Mouse (Mus musculus): ENCODE measurements around the gene Homer1. TPM values are rescaled to one million over a fixed set of nuclear protein-coding genes. Genes with fewer than 3 reads are reported as not detected.

Homer1 gene
- polyA plus RNA-seq, 1 experiment from 2014 or later, result 8.6 TPM

DNA sequence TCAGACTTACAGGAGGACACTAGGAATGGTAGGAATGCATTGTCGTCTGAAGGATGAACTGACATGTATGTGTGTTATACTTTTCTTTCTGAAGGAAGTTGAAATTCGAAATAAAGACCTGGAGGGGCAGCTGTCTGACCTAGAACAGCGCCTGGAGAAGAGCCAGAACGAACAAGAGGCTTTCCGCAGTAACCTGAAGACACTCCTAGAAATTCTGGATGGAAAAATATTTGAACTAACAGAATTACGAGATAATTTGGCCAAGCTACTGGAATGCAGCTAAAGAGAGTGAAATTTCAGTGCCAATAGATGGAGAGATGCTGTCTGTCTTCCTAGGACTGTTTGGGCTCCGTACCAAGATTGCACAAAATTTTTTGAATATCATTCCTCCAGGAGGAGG lies 102.5 kb downstream of the Homer1 start:
- WGBS, result 97% methylated on average over 7 of the region's 7 CpGs
- Histone ChIP-seq H3K9me3 (replicated peaks; ENCODE audit: control insufficient read depth, low read length, poor library complexity, severe bottlenecking) (0 out of 2 replicates have a peak, but pooled peaks cover 2% of the 10 kb centered on the region), H3K4me2 (ENCODE audit: low read length) (no peak overlapping the region), H3K4me3 (ENCODE audit: low read depth, low read length) (no peak overlapping the region), H3K27me3 (ENCODE audit: control insufficient read depth, insufficient read depth, low read depth, low read length) (no peaks in the 10 kb centered on the region), H3K36me3 (ENCODE audit: control insufficient read depth, insufficient read depth, low read length) (peaks cover 7% of the 10 kb centered on the region; the same call in 1 of the 2 replicates), H3K4me1 (ENCODE audit: control insufficient read depth, insufficient read depth, low read length) (no peaks in the 10 kb centered on the region), H3K9ac (ENCODE audit: low read depth, low read length) (no peak overlapping the region), H3K27ac (ENCODE audit: low read length) (no peak overlapping the region)
- no peak for ATAC-seq

DNA sequence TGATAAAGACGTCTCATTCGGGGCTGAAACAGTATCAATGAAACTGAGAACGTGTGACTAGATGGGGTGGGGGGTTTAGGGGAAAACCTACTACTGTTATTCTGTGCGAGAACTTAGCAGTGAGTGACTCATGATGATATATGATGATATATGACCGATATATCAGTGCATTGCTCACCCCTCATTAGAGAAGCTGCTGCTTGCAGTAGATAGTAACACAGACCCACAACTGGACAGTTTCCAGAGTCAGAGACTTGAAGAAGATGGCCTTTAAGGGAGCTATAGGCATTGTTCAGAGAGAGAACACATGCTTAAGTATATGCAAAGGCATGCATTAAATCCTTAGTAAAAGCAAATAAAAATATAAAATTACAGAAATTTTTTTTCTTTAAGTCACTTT lies 107.4 kb downstream of the Homer1 start:
- 92% methylated on average over 5 of the region's 5 CpGs for WGBS
- no peak for ATAC-seq

DNA sequence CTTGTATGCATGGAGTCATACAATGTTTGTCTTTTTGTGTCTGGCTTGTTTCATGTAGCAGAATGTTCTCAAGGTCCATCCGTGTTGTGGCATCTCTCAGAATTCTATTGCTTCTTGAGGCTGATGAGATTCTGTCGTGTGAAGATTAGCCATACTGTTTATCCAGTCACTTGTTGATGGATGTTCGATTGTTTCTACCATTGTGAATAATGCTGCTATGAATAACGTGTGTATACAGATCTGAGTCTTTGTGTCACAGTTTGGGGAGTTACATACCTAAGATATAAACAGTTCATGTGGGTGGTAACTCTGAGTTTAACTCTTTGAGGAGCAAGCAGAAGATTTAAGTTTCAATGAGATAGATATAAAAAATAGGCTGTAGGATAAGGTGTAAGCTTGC lies 110.9 kb downstream of the Homer1 start:
- Histone ChIP-seq H3K9me3 (replicated peaks; ENCODE audit: control insufficient read depth, low read length, poor library complexity, severe bottlenecking) (no peaks in the 10 kb centered on the region), H3K4me2 (ENCODE audit: low read length) (no peak overlapping the region), H3K27ac (ENCODE audit: low read length) (no peak overlapping the region), H3K27me3 (ENCODE audit: control insufficient read depth, insufficient read depth, low read depth, low read length) (no peaks in the 10 kb centered on the region), H3K9ac (ENCODE audit: low read depth, low read length) (no peak overlapping the region), H3K36me3 (ENCODE audit: control insufficient read depth, insufficient read depth, low read length) (0 out of 2 replicates have a peak, but pooled peaks cover under 1% of the 10 kb centered on the region), H3K4me3 (ENCODE audit: low read depth, low read length) (no peak overlapping the region), H3K4me1 (ENCODE audit: control insufficient read depth, insufficient read depth, low read length) (no peaks in the 10 kb centered on the region)
- ATAC-seq, result no peak
- WGBS, result 91% methylated on average over 4 of the region's 4 CpGs

More for the DNA sequence above, 107.4 kb downstream of the Homer1 start:
- H3K9ac ChIP-seq (ENCODE audit: low read depth, low read length), result no peak overlapping the region
- no peaks in the 10 kb centered on the region for H3K27me3 ChIP-seq (ENCODE audit: control insufficient read depth, insufficient read depth, low read depth, low read length)
- no peak overlapping the region for H3K4me2 ChIP-seq (ENCODE audit: low read length)
- H3K4me3 ChIP-seq (ENCODE audit: low read depth, low read length), result no peak overlapping the region
- H3K4me1 ChIP-seq (ENCODE audit: control insufficient read depth, insufficient read depth, low read length), result no peaks in the 10 kb centered on the region
- H3K9me3 ChIP-seq (replicated peaks; ENCODE audit: control insufficient read depth, low read length, poor library complexity, severe bottlenecking), result no peaks in the 10 kb centered on the region
- peaks cover 7% of the 10 kb centered on the region; the same call in 1 of the 2 replicates for H3K36me3 ChIP-seq (ENCODE audit: control insufficient read depth, insufficient read depth, low read length)
- no peak overlapping the region for H3K27ac ChIP-seq (ENCODE audit: low read length)

DNA sequence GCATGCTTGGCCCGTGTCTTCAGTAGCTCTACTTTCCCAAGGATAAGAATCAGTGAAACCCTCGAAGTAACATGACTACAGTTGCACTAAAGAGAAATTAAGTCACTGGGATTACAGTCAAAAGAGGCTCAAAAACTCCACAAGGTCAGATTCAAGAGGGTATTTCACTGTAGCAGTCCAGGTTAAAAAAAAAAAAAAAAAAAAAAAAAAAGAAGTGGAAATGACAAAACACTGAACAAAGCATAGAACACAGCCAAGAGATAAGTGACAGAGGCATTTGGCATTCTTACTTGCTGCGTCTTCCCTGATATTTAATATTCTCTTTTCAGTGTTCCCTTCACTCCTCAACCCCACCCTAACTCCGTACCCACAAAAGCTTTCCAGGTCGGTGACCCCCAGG lies 115.6 kb downstream of the Homer1 start:
- Histone ChIP-seq H3K27ac (ENCODE audit: low read length) (no peak overlapping the region), H3K4me1 (ENCODE audit: control insufficient read depth, insufficient read depth, low read length) (no peaks in the 10 kb centered on the region), H3K27me3 (ENCODE audit: control insufficient read depth, insufficient read depth, low read depth, low read length) (no peaks in the 10 kb centered on the region), H3K4me3 (ENCODE audit: low read depth, low read length) (no peak overlapping the region), H3K9ac (ENCODE audit: low read depth, low read length) (no peak overlapping the region), H3K36me3 (ENCODE audit: control insufficient read depth, insufficient read depth, low read length) (0 out of 2 replicates have a peak, but pooled peaks cover 4% of the 10 kb centered on the region), H3K4me2 (ENCODE audit: low read length) (no peak overlapping the region), H3K9me3 (replicated peaks; ENCODE audit: control insufficient read depth, low read length, poor library complexity, severe bottlenecking) (no peaks in the 10 kb centered on the region)
- 92% methylated on average over 5 of the region's 5 CpGs for WGBS
- ATAC-seq, result no peak

DNA sequence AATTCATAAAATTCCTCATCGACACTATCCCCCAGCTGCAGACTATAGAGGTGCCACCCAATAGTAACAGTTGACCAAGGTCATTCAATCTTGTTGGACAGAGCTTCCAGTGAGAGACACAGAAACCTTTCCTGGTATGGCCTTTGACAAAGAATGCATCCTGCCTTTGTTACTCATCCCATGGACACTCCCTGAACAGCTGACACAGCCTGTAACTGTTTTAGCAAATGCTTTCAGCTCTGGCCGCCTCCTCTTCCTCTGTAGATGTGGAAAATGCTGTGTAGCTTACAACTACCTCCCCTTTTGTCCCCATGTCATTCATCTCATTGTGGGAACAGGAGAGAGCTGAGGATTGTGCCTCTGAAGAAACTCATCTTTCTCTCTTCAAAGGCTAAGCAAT lies 118.9 kb downstream of the Homer1 start:
- Histone ChIP-seq H3K27me3 (ENCODE audit: control insufficient read depth, insufficient read depth, low read depth, low read length) (no peaks in the 10 kb centered on the region), H3K4me2 (ENCODE audit: low read length) (no peak overlapping the region), H3K9me3 (replicated peaks; ENCODE audit: control insufficient read depth, low read length, poor library complexity, severe bottlenecking) (no peaks in the 10 kb centered on the region), H3K27ac (ENCODE audit: low read length) (no peak overlapping the region), H3K36me3 (ENCODE audit: control insufficient read depth, insufficient read depth, low read length) (0 out of 2 replicates have a peak, but pooled peaks cover 4% of the 10 kb centered on the region), H3K4me1 (ENCODE audit: control insufficient read depth, insufficient read depth, low read length) (no peaks in the 10 kb centered on the region), H3K4me3 (ENCODE audit: low read depth, low read length) (no peak overlapping the region), H3K9ac (ENCODE audit: low read depth, low read length) (no peak overlapping the region)
- ATAC-seq, result no peak
- WGBS, result 91% methylated on average over 2 of the region's 2 CpGs

DNA sequence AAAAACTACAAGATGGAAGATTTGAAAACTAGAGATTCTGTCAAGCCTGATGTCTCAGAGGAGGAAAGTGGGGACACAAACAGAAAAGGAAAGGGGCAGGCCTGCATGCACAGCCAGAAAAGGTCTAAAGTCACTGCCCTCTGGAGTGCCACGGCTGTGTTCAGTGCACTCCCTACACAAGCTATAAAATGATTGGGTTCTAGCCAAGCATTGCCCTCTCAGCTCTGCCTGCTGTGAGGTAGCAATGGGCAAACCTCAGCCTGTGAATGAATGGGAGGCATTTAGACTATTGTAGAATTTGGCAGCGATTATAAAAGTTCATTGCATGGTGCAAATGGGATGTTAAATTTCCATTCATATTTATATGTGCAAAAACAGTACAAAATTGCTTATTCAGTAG lies 120.3 kb downstream of the Homer1 start:
- Histone ChIP-seq H3K27ac (ENCODE audit: low read length) (no peak overlapping the region), H3K9me3 (replicated peaks; ENCODE audit: control insufficient read depth, low read length, poor library complexity, severe bottlenecking) (no peaks in the 10 kb centered on the region), H3K36me3 (ENCODE audit: control insufficient read depth, insufficient read depth, low read length) (0 out of 2 replicates have a peak, but pooled peaks cover 4% of the 10 kb centered on the region), H3K9ac (ENCODE audit: low read depth, low read length) (no peak overlapping the region), H3K4me3 (ENCODE audit: low read depth, low read length) (no peak overlapping the region), H3K4me2 (ENCODE audit: low read length) (no peak overlapping the region), H3K27me3 (ENCODE audit: control insufficient read depth, insufficient read depth, low read depth, low read length) (no peaks in the 10 kb centered on the region), H3K4me1 (ENCODE audit: control insufficient read depth, insufficient read depth, low read length) (no peaks in the 10 kb centered on the region)
- no peak for ATAC-seq
- 64% methylated on average over 2 of the region's 2 CpGs for WGBS

DNA sequence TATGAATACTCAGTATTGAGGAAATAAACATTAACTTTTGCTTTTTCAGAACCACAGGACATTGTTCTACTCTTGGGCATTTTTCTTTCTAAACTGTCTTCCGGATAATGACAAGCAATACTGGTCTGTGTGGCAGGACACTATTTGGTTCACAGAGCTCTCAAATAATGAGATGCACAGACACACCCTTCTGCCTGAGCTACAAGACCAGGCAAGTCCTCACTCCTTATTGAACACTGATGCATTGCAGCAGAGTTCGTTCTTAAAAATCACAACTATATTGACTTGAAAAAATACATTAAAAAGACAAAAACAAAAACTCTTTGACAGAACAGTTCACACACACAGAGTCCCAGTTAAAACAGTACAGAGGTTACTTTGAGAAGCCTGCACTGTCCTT lies 123.8 kb downstream of the Homer1 start:
- Histone ChIP-seq H3K36me3 (ENCODE audit: control insufficient read depth, insufficient read depth, low read length) (no peaks in the 10 kb centered on the region), H3K9ac (ENCODE audit: low read depth, low read length) (no peak overlapping the region), H3K27ac (ENCODE audit: low read length) (no peak overlapping the region), H3K9me3 (replicated peaks; ENCODE audit: control insufficient read depth, low read length, poor library complexity, severe bottlenecking) (no peaks in the 10 kb centered on the region), H3K4me1 (ENCODE audit: control insufficient read depth, insufficient read depth, low read length) (no peaks in the 10 kb centered on the region), H3K4me3 (ENCODE audit: low read depth, low read length) (no peak overlapping the region), H3K27me3 (ENCODE audit: control insufficient read depth, insufficient read depth, low read depth, low read length) (no peaks in the 10 kb centered on the region), H3K4me2 (ENCODE audit: low read length) (no peak overlapping the region)
- ATAC-seq, result no peak
- WGBS, result 86% methylated on average over 2 of the region's 2 CpGs

DNA sequence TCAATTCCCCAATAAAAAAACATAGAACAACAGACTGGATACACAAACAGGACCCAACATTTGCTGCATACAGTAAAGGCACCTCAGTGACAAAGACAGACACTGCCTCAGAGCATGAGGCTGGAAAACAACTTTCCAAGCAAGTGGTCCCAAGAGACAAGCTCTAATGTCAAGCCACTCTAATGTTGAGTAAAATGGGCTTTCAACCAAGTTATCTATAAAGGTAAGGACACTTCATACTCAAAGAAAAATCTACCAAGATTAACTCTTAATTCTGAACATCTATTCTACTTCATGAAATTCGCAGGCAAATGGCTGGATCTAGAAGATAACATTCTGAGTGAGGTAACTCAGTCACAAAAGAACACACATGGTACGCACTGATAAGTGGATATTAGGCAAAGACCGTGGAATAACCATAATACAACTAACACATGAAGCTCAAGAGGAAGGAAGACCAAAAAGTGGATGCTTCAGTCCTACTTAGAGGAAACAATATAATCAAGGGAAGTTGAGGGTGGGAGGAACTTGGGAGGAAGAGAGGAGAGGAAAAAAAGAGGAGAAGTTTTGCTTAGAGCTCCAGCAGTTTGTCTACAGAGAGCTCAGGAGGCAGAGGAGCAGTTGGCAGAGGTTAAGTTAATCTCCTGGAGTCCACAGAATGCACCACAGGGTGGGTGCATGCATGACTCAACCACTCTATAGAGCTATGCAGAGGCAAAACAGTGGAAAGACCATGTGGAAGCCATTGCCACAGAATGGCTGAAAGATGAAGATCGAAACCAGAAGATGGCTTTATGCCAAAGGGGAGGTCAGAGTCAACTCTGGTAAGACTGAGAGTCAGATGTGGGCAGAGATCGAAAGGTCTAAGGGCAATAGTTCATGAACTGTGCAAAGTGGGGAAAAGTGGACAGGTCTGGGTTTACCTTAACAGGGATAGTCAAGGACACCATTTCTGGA lies 128.8 kb downstream of the Homer1 start:
- H3K27me3 ChIP-seq (ENCODE audit: control insufficient read depth, insufficient read depth, low read depth, low read length), result no peaks in the 10 kb centered on the region
- 95% methylated on average over 5 of the region's 5 CpGs for WGBS
- no peak overlapping the region for H3K4me3 ChIP-seq (ENCODE audit: low read depth, low read length)
- no peak overlapping the region for H3K4me2 ChIP-seq (ENCODE audit: low read length)
- H3K4me1 ChIP-seq (ENCODE audit: control insufficient read depth, insufficient read depth, low read length), result no peaks in the 10 kb centered on the region
- no peak for ATAC-seq
- H3K9ac ChIP-seq (ENCODE audit: low read depth, low read length), result no peak overlapping the region
- peaks cover 3% of the 10 kb centered on the region; the same call in 1 of the 2 replicates for H3K36me3 ChIP-seq (ENCODE audit: control insufficient read depth, insufficient read depth, low read length)
- H3K9me3 ChIP-seq (replicated peaks; ENCODE audit: control insufficient read depth, low read length, poor library complexity, severe bottlenecking), result no peaks in the 10 kb centered on the region
- H3K27ac ChIP-seq (ENCODE audit: low read length), result no peak overlapping the region

DNA sequence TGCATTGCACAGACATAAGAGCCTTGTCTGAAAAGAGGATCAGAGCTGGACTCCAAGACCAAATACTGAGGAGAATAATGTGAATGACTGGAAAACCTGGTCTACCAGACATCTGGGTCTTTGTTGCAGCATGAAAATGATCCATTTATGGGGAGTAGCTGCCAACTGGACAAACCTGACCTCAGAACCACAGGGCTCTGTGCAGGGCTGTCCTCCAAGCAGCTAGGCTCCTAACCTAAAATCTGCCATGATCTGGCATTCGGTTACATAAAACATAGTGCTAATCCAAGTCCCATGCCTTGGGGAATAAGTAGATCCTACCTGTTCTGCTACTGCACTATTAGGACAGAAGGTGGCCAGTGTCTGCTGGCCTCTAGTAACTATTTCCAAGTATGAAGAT lies 129.8 kb downstream of the Homer1 start:
- Histone ChIP-seq H3K4me2 (ENCODE audit: low read length) (no peak overlapping the region), H3K4me3 (ENCODE audit: low read depth, low read length) (no peak overlapping the region), H3K27me3 (ENCODE audit: control insufficient read depth, insufficient read depth, low read depth, low read length) (no peaks in the 10 kb centered on the region), H3K4me1 (ENCODE audit: control insufficient read depth, insufficient read depth, low read length) (no peaks in the 10 kb centered on the region), H3K36me3 (ENCODE audit: control insufficient read depth, insufficient read depth, low read length) (peaks cover 3% of the 10 kb centered on the region; the same call in 1 of the 2 replicates), H3K9ac (ENCODE audit: low read depth, low read length) (no peak overlapping the region), H3K27ac (ENCODE audit: low read length) (no peak overlapping the region), H3K9me3 (replicated peaks; ENCODE audit: control insufficient read depth, low read length, poor library complexity, severe bottlenecking) (no peaks in the 10 kb centered on the region)
- 97% methylated on average over 1 of the region's 1 CpGs for WGBS
- ATAC-seq, result no peak

All from midbrain, embryonic 16.5 days (tissue).